Mouse (Mus musculus) limb, embryonic 11.5 days (tissue): ENCODE data around the gene Kif12. TPM values are rescaled to one million over a fixed set of nuclear protein-coding genes. Genes with fewer than 3 reads are reported as not detected.
A peak's percentile ranks its signal among the peaks of the same experiment; 100 is the strongest.

Source experiments
- ATAC-seq: fragments of 200-750 bp; cut with Nextera tagmentation; 2 replicates; pipeline ENCODE4 v1.8.0; 2017; ENCODE audit warnings: low read depth; ENCODE audit not compliant: insufficient number of reproducible peaks, low FRiP score, low TSS enrichment
- DNase-seq: peaks from one replicate; pipeline ENCODE4 v3.0.0-alpha.2; 2015; ENCODE audit warnings: low spot score
- H3K27ac ChIP-seq: fragments of 300-500 bp; sonication (generic); replicated peaks from 2 replicates; pipeline ENCODE4 v1.5.1; 2014; ENCODE audit warnings: low read depth, mild to moderate bottlenecking, low read length
- H3K27me3 ChIP-seq: fragments of 300-500 bp; sonication (generic); 2 replicates; pipeline ENCODE4 v1.6.1; 2014; ENCODE audit warnings: mild to moderate bottlenecking, low read length, mixed read lengths; ENCODE audit not compliant: control insufficient read depth, insufficient read depth
- H3K36me3 ChIP-seq: fragments of 300-500 bp; sonication (generic); 2 replicates; pipeline ENCODE4 v1.6.1; 2014; ENCODE audit warnings: mild to moderate bottlenecking, low read length, moderate library complexity, mixed read lengths; ENCODE audit not compliant: control insufficient read depth, insufficient read depth
- H3K4me1 ChIP-seq: fragments of 300-500 bp; sonication (generic); 2 replicates; pipeline ENCODE4 v1.6.1; 2014; ENCODE audit warnings: low read length, mixed read lengths; ENCODE audit not compliant: control insufficient read depth, insufficient read depth
- H3K4me2 ChIP-seq: fragments of 300-500 bp; sonication (generic); 2 replicates; pipeline ENCODE4 v1.6.1; 2014; ENCODE audit warnings: low read depth, mild to moderate bottlenecking, moderate library complexity; ENCODE audit not compliant: severe bottlenecking
- H3K4me3 ChIP-seq: fragments of 300-500 bp; sonication (generic); 2 replicates; pipeline ENCODE4 v1.5.1; 2014; ENCODE audit warnings: low read depth, low read length
- H3K9ac ChIP-seq: fragments of 300-500 bp; sonication (generic); 2 replicates; pipeline ENCODE4 v1.6.1; 2014; ENCODE audit warnings: mild to moderate bottlenecking, low read length
- H3K9me3 ChIP-seq: fragments of 300-500 bp; sonication (generic); 2 replicates; pipeline ENCODE4 v1.6.1; 2016; ENCODE audit warnings: low read length; ENCODE audit not compliant: control insufficient read depth
- WGBS: fragments of 180-500 bp; shearing (Covaris S2); extraction: QIAGEN DNeasy Blood & Tissue Kit; methylation state at CpG from one replicate; pipeline ENCODE4 v1.1.7; 2014; 5-methylcytosine and 5-hydroxymethylcytosine counted together
- polyA plus RNA-seq: library from polyadenylated mRNA; unstranded; fragments of >200 nt; fragmentation: Nextera tagmentation; extraction: Ambion mirVana; gene quantifications from 2 replicates; pipeline ENCODE4 v1.2.1, GENCODE M21; 2014

The Kif12 gene
- polyA plus RNA-seq, 1 experiment from 2014 or later = not detected

- WGBS = 68% methylated on average over 2 of the region's 2 CpGs
- Histone ChIP-seq H3K27ac (no peak overlapping the region), H3K4me3 (no peak overlapping the region), H3K9ac (no peak overlapping the region), H3K9me3 (no peaks in the 10 kb centered on the region), H3K4me1 (no peaks in the 10 kb centered on the region), H3K27me3 (no peaks in the 10 kb centered on the region), H3K4me2 (no peak overlapping the region), H3K36me3 (no peaks in the 10 kb centered on the region)
- DNase-seq = no peak
- no peak for ATAC-seq
Measured at GRCm38 (mm10) chr4:63155596-63155995, 16.3 kb downstream of the Kif12 start.

GRCm38 (mm10) chr4:63154699-63155098, 17.2 kb downstream of the Kif12 start, which contains the start of gene Ambp:
Gene Ambp (minus strand): TSS chr4:63154799.
- H3K36me3 ChIP-seq = no peaks in the 10 kb centered on the region
- H3K27me3 ChIP-seq = no peaks in the 10 kb centered on the region
- H3K27ac ChIP-seq = no peak within 1 kb of the TSS
- H3K4me3 ChIP-seq = no peak within 1 kb of the TSS
- H3K4me1 ChIP-seq = no peaks in the 10 kb centered on the region
- no peaks in the 10 kb centered on the region for H3K9me3 ChIP-seq
- H3K9ac ChIP-seq = no peak within 1 kb of the TSS
- no peak for DNase-seq
- H3K4me2 ChIP-seq = no peak within 1 kb of the TSS
- no peak for ATAC-seq
- 70% methylated on average over 5 of the region's 5 CpGs for WGBS

GRCm38 (mm10) chr4:63154028-63154427, 17.9 kb downstream of the Kif12 start:
- DNase-seq = no peak
- 48% methylated on average over 4 of the region's 4 CpGs for WGBS
- Histone ChIP-seq H3K9ac (no peak overlapping the region), H3K27me3 (no peaks in the 10 kb centered on the region), H3K4me2 (no peak overlapping the region), H3K4me3 (no peak overlapping the region), H3K4me1 (no peaks in the 10 kb centered on the region), H3K27ac (no peak overlapping the region), H3K9me3 (no peaks in the 10 kb centered on the region), H3K36me3 (no peaks in the 10 kb centered on the region)
- ATAC-seq = no peak

GRCm38 (mm10) chr4:63151127-63151526, 20.8 kb downstream of the Kif12 start:
- no peaks in the 10 kb centered on the region for H3K27me3 ChIP-seq
- no peak overlapping the region for H3K27ac ChIP-seq
- WGBS = 94% methylated on average over 6 of the region's 6 CpGs

GRCm38 (mm10) chr4:63147268-63147667, 24.7 kb downstream of the Kif12 start:
- no peaks in the 10 kb centered on the region for H3K9me3 ChIP-seq
- no peaks in the 10 kb centered on the region for H3K36me3 ChIP-seq
- no peak overlapping the region for H3K9ac ChIP-seq
- H3K4me3 ChIP-seq = no peak overlapping the region
- H3K4me2 ChIP-seq = no peak overlapping the region
- no peaks in the 10 kb centered on the region for H3K4me1 ChIP-seq
- no peak for ATAC-seq
- DNase-seq = no peak
- 91% methylated on average over 6 of the region's 6 CpGs for WGBS
- no peaks in the 10 kb centered on the region for H3K27me3 ChIP-seq
- no peak overlapping the region for H3K27ac ChIP-seq

More at GRCm38 (mm10) chr4:63151127-63151526, 20.8 kb downstream of the Kif12 start:
- DNase-seq (no peak), ATAC-seq (no peak)
- no peak overlapping the region for H3K4me2 ChIP-seq
- no peak overlapping the region for H3K9ac ChIP-seq
- H3K9me3 ChIP-seq = no peaks in the 10 kb centered on the region
- no peak overlapping the region for H3K4me3 ChIP-seq
- H3K36me3 ChIP-seq = no peaks in the 10 kb centered on the region
- no peaks in the 10 kb centered on the region for H3K4me1 ChIP-seq

DNA sequence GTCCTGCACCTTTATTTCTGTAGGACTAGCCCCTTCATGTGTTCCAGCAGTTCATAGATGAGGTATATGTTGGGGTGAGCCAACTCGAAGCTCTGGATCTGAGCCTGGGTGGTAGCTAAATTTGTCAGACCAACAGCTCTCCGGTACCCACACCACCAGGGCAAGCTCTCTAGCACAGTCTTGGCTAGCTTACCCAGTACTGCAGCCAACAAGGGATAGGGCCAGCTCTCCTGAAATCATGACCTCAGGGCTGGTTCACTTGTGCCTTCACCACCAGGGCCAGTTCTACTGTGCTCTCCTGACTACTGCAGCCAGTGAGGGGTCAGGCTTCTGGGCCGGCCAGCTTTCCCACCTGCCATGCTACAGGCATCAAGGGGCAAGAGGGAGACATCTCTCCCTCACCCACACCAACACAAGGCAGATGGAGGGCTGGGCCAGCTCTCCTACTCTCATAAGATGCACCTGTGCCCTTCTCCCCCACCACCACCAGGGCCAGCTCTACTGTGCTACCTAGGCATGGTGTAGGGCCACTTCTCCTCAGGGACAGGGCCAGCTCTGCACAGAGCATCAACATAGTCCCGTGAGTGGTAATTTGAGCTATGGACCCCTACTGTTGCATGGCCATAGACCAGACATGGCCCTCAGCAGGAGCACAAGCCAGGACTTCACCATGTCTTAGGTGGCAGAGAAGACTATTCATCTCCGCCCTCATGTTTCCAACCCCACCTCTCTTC, 41.9 kb downstream of the Kif12 start:
- H3K27ac ChIP-seq = no peak overlapping the region
- H3K27me3 ChIP-seq = no peaks in the 10 kb centered on the region
- ATAC-seq = 0 out of 2 replicates have a peak, but pooled peaks have one; percentile 39
- H3K9ac ChIP-seq = no peak overlapping the region
- no peak for DNase-seq
- H3K4me2 ChIP-seq = no peak overlapping the region
- no peak overlapping the region for H3K4me3 ChIP-seq
- WGBS = 90% methylated on average over 5 of the region's 5 CpGs
- no peaks in the 10 kb centered on the region for H3K4me1 ChIP-seq
- peaks cover 14% of the 10 kb centered on the region; the same call in 1 of the 2 replicates for H3K36me3 ChIP-seq
- H3K9me3 ChIP-seq = no peaks in the 10 kb centered on the region

- Histone ChIP-seq H3K27ac (no peak overlapping the region), H3K27me3 (no peaks in the 10 kb centered on the region), H3K9me3 (peaks cover 2% of the 10 kb centered on the region; the same call in 1 of the 2 replicates), H3K4me3 (no peak overlapping the region), H3K9ac (no peak overlapping the region), H3K4me1 (no peaks in the 10 kb centered on the region), H3K4me2 (no peak overlapping the region), H3K36me3 (peaks cover 22% of the 10 kb centered on the region)
- WGBS = 89% methylated on average over 8 of the region's 8 CpGs
- ATAC-seq (no peak; the same call in 1 of the 2 replicates), DNase-seq (no peak)
Measured at GRCm38 (mm10) chr4:63124861-63125466, 47.0 kb downstream of the Kif12 start.

- peaks cover 2% of the 10 kb centered on the region; the same call in 1 of the 2 replicates for H3K9me3 ChIP-seq
- peaks cover 20% of the 10 kb centered on the region for H3K36me3 ChIP-seq
- WGBS = 86% methylated on average over 5 of the region's 5 CpGs
- no peak overlapping the region for H3K27ac ChIP-seq
- DNase-seq (peak; percentile 88), ATAC-seq (peak; percentile 77)
- no peak overlapping the region for H3K4me2 ChIP-seq
- H3K9ac ChIP-seq = no peak overlapping the region
- H3K4me1 ChIP-seq = no peaks in the 10 kb centered on the region
- no peaks in the 10 kb centered on the region; the same call in 1 of the 2 replicates for H3K27me3 ChIP-seq
- H3K4me3 ChIP-seq = no peak overlapping the region
Measured at GRCm38 (mm10) chr4:63118639-63119437, 53.1 kb downstream of the Kif12 start.
